Mouse (Mus musculus): Measurements from ENCODE around the gene Socs2.

DNA sequence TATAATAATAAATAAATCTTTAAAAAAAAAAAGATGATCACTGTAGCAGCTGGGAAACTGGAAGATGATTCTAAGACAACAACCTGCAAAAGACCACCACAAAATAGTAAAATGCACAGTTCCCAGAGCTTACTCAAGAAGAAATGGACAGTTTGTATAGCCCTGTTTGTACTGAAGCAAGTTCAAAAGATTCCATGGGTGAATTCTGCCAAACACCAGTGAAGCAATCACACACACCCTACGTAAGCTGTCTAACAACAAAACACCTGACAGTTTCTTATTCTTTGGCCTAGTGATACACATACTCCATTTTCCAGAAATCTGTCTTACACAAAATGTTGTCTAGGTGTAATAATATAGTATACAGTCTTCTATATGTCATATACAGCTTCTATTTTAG, 12.1 kb upstream of the Socs2 start:
- no peak for TF ChIP-seq CTCF (IDR thresholded peaks at IDR 0.05; ENCODE audit: extremely low read depth, insufficient read length, insufficient replicate concordance, low read depth, low read length)
- no peak for TF ChIP-seq POLR2A (IDR thresholded peaks at IDR 0.05; ENCODE audit: low read depth, low read length)

Measured in small intestine, adult 2 months (tissue).